Mouse (Mus musculus) large intestine, adult 2 months (tissue): ENCODE results near the gene Npw. TPM values are rescaled to one million over a fixed set of nuclear protein-coding genes. Genes with fewer than 3 reads are reported as not detected.
A peak's percentile ranks its signal among the peaks of the same experiment; 100 is the strongest.
"Not testable (repeated sequence)": the region's sequence is repeated elsewhere in the genome, so short reads cannot be mapped to it uniquely, and the experiment has no call there.

ENCODE experiments used
- DNase-seq: peaks from one replicate; pipeline ENCODE4 v3.0.0-alpha.2; 2012; ENCODE audit warnings: low read depth, low spot score
- WGBS: fragments of 180-500 bp; shearing (Covaris S2); methylation state at CpG from one replicate; pipeline ENCODE4 v1.1.7; 2018; 5-methylcytosine and 5-hydroxymethylcytosine counted together
- polyA plus RNA-seq: library from polyadenylated mRNA; depleted of rRNA; stranded (reverse); fragments of >200 nt; gene quantifications from 2 replicates; pipeline ENCODE4 v1.2.3, GENCODE M21; 2012

The Npw gene
- polyA plus RNA-seq, 1 experiment = not detected

DNA sequence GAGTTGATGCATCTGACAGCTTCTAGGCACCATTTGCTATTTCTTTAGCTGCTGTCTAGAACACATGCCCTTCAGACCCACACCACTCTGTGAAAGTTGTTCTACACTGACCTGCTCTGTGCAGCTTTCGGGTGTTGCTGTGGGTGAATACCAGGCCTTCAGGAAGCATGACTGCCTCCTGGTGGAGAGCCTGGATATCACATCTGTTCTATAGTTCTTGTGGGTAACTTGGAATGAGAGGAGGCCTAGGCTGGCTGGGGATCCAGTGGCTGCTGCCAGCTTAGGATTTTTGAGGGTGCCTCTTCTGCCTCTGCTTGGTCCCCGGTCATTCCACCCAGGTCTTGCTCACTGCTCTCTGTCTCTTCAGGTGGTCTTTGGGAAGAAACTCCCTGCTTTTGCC, 17.9 kb upstream of the Npw start:
- no peak for DNase-seq
- 58% methylated on average over 2 of the region's 2 CpGs for WGBS

DNA sequence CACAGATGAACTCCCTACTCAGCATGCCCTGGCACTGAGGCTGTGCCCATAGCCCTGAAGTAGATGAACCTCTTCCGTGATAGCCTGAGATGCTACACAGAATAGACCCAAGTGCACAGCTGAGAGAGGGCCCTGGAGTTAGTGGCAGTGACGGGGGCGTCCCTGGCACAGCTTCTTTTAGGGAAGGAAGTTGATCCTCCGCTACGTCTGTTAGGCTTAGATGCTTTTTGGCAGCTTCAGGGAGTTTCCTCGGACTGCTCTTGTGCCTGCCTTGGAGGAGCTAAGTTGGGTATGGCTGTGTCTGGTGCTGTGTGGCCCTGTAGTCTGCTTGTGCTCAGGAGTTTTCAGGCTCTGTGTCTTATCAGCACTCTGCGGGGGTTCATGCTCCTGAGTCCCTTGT, 16.0 kb upstream of the Npw start:
- WGBS = 79% methylated on average over 7 of the region's 7 CpGs
- no peak for DNase-seq

DNA sequence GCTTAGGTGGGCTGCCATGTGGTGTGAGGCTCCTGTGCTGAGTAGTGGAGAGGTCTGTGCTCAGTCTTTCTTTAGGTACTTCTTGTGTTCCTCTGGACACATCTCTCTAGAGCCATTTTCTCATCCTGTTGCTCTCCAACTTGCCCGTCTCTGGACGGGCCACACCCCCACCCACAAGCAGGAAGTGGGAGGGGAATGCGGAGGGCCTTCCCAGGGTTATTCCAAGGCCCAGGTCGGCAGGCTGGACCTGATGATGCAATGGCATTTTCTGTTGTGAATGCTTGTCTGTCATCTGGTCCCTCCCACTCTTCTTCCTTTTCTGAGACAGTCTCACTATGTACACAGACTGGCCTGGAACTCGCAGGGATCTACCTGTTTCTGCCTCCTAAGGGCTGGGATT, 13.9 kb upstream of the Npw start:
- DNase-seq = peak; percentile 84
- WGBS = 6% methylated on average over 5 of the region's 5 CpGs

DNA sequence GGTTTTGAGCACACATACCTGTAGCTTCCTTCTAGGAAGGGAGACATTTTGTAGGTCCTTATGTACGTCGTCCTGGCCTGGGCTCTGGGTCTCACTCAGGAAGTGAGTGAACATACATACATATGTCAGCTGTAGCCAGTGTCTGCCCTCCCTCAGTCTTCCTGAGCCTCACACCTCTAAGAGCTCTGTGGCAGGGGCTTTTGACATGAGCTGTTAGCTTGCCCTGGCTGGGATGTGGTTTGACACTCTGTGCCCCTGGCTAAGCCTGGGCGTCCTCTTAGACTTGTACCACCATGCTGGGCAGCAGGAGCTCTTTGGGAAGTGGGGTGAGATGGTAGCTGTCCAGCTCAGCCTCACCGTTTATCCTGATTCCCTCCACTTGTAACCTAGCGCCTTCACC, 13.1 kb upstream of the Npw start:
- no peak for DNase-seq
- WGBS = 50% methylated on average over 5 of the region's 5 CpGs

DNA sequence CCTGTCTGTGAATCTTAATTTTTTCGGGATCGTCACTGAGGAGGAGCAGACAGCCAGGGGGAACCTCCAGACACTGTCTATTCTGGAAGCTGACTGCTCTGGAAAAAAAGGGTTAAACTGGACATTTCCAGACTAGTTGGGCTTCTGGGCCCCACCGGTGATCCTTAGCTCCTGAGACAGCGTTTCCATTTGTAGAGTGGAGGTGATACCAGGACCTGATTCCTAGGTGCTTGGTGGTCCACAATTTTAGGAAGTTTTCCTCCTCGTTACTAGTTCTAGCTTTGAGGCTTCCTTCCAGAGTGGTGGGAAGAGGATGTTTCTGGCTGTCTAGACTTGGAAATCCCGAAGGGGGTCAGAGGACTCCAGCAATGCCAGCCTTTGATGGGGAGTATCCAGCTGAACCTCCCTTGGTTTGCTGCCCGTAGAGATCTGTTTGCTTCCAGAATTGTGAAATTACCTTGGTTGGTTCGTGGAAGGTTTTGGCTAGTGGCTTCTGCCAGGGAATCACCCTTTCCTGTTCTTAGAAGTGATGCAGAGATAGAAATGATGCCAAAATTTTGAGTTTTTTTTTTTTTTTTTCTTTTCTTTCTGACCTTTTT, 12.1 kb upstream of the Npw start:
- DNase-seq = no peak
- WGBS = 2% methylated on average over 8 of the region's 8 CpGs

DNA sequence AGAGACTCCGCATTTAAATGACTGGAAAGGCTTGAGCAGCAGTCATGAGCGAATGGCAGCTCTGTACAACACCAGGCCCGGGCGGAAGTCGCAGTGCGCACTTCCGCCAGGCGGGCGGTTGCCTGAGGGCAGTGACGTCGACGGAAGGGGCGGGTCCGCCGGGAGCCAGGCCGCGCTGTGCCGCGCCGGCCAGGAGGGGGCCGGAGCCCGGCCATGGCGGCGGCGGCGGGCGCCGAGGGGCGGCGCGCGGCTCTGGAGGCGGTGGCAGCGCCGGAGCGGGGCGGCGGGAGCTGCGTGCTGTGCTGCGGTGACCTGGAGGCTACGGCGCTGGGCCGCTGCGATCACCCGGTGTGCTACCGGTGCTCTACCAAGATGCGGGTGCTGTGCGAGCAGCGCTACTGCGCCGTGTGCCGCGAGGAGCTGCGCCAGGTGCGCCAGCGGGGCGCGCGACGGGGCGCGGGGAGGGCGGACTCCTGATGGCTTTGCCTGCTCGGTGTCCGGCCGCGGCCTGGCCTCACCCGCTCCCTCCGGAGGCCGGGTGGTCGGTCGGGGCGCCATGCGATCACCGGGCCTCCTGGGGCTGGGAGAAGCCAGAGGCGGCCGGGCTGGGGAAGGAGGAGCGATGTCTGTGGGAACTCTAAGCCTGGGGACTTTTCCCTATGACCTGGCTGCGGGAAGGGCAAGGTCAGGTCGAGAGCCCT, 11.4 kb upstream of the Npw start, which contains the start of gene Zfp598:
TSS of gene Zfp598 (plus strand) at position 143 of the 701 bp plus-strand sequence.
- DNase-seq = peak; percentile 70
- WGBS = 1% methylated on average over 80 of the region's 80 CpGs

DNA sequence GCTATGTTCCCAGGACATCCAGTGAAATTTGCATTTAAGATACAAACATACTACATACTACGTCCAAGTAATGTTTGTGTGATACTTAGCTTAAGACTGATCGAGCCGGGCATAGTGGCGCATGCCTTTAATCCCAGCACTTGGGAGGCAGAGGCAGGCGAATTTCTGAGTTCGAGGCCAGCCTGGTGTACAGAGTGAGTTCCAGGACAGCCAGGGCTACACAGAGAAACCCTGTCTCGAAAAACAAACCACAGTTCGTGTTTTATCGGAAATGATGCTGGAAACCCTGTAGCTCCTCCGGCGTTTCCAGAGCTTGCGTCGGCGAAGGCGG, 10.9 kb upstream of the Npw start:
- not testable (repeated sequence) for DNase-seq
- WGBS = 9% methylated on average over 15 of the region's 15 CpGs

DNA sequence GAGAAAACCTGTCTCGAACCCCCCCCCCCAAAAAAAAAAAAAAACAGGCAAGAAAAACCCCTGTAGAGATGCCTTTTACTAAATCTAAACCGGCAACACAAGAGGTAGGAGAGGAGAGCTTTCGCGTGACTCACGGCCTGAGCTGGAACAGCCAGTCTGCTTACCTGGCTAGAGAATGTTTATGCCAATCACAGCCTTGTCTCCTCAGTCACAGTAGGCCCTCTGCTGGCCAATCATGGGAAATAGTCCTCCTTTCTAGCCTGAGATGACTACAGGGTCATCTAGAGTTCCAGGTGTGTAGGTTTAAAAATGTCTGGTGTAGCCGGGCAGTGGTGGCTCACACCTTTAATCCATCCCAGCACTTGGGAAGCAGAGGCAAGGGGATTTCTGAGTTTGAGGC, 9.2 kb upstream of the Npw start:
- DNase-seq = peak; percentile 57

DNA sequence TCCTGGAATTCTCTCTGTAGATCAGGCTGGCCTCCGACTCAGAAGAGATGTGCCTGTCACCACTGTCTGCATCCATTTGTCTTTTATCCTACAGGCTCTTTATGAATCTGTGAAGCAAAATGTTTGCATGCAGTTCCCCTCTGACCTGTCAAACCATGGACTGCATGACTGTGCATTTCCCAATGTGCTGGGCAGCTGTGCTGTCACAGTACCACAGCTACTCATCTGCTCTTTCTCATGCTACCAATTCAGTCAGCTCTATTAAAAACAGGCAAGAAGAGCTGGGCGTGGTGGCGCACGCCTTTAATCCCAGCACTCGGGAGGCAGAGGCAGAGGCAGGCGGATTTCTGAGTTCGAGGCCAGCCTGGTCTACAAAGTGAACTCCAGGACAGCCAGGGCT, 8.8 kb upstream of the Npw start:
- DNase-seq = not testable (repeated sequence)
- WGBS = 45% methylated on average over 7 of the region's 7 CpGs

More for the DNA sequence above, 9.2 kb upstream of the Npw start:
- WGBS = 9% methylated on average over 6 of the region's 6 CpGs

DNA sequence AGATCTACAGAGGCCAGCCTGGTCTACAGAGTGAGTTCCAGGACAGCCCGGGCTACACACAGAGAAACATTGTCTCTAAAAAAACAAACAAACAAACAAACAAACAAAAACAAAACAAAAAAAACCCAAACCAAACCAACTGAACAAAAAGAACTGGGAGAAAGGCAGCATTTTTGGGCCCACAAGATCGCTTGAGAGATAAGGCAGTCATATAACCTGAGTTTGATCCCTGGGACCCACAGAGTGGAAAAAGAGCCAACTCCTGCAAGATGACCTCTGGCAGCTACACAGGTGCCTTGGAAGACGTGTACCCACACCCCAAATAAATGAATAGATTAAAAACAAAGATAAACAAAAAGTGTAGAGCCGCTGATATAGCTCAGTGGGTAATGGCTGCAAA, 3.3 kb downstream of the Npw start:
- 65% methylated on average over 4 of the region's 4 CpGs for WGBS
- no peak for DNase-seq

DNA sequence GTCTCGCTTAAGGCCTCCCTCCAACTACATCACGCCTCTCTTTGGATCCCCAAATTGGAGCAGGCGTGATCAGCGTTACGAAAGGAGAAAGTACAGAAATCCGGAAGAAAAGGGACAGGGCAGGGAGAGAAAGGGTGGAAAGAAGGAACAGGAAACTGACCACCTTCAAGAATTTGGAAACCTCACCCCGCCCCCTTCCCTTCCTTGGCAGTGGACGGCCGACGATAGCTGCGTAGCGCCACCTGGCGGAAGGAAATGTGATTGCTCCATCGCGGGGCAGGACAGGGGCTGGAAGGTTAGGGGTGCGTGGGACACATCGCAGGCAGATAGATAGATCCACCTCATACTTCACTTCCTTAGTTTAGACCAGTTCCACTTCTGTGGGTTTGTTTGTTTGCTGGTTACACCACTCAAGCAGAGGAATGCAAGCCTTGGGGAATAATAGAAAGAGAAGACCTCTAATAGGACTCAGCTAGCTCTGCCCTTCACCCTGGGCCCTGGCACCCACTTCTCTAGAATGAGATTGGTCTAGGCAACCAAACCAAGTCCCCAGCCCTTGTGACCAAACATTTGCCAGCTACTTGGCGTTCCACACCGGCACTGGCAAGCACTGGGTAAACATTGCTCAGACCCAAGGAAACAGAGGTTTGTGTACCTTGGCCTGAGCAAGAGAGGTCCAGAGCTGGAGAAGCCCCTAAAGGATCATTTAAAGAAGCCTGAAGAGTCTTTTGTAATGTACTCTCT, 4.1 kb downstream of the Npw start:
- no peak for DNase-seq
- 3% methylated on average over 19 of the region's 19 CpGs for WGBS

DNA sequence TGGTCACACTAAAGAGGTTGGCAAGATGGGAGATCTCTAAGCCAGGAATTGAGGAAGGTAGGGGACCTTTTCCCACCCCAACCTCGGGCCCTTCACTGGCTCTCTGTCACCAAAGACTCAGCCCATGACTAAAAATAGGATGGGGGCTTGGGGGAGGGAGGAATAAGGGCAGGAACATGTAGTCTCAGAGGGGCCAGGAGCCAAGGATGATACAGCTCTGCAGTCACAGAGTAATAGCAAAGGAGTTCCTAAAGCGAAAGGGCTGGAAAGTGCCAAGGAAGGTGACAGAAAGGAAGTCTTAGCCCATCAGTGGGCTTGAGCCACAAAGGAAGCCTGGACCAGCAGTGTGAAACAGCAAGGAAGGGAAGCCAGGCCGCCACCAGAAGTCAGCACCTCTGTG, 6.4 kb downstream of the Npw start:
- 71% methylated on average over 3 of the region's 3 CpGs for WGBS
- DNase-seq = no peak

DNA sequence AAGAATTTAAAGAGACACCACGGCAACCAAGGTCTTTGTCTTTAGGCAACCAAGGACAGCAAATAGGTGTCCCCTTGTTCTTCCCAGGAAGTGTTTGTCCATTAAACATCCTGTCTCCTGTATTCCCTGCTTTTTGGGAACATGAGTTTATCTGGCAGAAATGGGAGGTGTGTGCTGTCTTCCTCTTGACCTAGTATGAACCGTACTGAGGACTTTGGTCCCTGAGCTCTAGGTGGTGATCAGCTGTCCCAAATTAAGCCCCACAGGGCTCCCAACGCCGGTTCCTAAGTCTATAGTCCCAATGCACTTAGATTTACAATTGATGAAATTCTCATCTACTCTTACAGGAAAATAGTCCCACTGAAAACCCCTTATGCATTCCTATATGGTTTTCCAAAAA, 7.5 kb downstream of the Npw start:
- DNase-seq = no peak
- 56% methylated on average over 4 of the region's 4 CpGs for WGBS

DNA sequence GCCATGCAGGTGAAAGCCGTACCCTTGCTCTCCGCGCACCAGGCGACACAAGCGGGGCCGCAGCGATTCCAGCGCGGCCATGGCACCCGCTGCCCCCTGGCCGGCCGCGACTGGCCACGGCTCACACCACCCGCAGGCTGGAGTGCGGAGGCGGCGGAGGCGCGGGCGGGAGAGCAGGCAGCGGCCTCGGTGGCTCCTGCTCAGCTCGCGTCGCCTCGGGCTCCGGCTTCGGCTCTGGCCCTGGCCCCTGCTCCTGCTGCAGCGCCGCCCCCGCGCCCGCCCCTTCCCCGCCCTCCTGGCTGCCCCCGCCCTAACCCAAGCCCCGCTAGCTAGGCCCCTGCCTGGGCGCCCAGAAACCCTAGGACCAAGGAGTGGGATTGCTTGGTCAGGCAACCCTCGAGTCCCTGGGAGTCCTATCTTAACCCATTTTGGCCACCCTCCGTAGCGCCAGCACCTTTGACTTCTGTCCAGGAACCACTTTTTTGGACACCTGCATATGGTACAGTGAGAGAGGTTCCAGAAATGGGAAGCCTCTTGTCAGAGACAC, 8.1 kb downstream of the Npw start, which contains the start of gene Slc9a3r2:
TSS of gene Slc9a3r2 (minus strand) at position 258 of the 547 bp plus-strand sequence.
- 1% methylated on average over 37 of the region's 41 CpGs for WGBS
- DNase-seq = no peak

DNA sequence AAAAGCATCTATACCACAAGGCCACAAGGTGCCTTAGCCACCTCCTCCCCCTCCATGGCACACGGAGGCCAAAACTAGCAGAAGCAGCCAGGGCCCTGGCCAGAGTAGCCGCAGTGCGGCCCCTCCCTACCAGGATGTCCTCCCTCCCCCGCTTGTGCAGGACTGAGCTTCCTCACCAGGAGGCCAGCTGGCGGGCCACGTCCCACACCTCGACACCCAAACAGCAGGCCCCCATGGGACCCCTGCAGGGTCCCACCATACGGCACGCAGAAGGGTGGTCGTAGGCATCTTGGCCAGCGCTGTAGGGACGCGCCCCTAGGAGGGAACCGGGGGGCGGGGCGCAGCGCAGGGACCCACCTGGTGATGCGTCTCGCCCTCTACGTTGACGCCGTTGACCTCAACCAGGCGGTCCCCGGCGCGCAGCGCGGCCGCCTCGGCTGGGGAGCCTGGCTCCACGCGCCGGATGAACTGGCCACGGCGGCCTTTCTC, 8.6 kb downstream of the Npw start:
- DNase-seq = no peak
- 1% methylated on average over 35 of the region's 35 CpGs for WGBS

DNA sequence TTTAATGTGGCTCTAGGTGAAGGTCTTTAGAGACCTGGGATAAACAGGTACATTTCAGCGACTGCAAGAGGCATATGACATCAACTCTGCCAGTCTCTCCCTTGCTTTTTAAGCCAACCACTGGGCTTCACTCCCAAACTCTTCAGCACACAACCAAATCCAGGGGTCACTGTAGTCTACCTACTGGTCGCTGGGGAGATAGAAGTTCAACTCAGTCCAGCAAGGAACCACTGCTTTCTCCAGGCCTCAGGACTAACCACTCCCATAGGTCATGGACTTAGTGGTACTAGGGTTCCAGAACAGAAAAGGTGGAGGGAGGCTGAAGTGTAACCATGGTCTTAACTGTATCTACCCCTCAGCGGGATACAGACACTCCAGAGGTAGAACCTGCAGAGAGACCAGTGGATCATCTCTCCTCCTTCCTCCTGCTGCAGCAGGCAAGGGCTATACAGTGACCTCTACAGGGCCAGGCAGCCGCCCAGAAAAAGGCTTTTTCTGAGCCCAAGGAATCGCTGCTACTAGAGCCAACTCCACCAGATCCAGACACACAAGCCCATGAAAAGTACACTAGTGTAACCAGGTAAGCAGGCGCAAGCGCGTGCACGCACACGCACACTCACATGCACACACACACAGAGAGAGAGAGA, 9.4 kb downstream of the Npw start:
- 75% methylated on average over 10 of the region's 10 CpGs for WGBS
- DNase-seq = no peak

DNA sequence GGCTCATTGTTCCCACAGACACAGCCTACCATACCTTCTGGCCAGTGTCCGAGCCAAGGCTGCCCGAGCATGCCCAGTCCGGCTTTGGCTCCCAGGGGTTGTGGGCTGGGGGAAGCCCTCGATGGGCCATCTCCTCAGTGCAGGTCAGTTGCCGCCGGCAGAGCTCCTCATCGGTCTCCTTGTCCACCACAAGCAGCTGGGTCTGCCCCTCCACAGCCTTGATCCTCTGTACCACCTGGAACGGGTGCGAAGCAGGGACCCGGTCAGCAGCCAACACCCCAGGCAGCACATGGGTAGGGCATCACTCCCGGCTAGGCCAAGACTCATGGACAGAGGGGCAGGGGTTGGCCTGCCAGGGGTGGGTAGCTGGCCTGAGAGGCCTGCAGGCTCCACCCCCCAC, 10.8 kb downstream of the Npw start:
- WGBS = 86% methylated on average over 11 of the region's 11 CpGs
- no peak for DNase-seq

DNA sequence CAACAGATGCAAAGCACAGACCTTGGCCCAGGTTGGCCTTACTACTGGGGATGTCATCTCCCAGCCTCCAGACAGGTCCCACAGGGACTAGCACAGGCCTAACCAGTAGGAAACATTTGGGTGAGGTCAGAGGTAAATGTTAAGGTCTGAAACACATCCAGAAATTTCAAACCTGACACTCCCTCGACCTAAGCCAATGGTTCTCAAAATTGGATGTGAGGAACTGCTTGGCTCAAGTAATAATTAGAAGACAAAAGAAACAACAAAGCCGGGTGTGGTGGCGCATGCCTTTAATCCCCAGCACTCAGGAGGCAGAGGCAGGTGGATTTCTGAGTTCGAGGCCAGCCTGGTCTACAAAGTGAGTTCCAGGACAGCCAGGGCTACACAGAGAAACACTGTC, 11.9 kb downstream of the Npw start:
- DNase-seq = no peak
- 75% methylated on average over 4 of the region's 4 CpGs for WGBS

DNA sequence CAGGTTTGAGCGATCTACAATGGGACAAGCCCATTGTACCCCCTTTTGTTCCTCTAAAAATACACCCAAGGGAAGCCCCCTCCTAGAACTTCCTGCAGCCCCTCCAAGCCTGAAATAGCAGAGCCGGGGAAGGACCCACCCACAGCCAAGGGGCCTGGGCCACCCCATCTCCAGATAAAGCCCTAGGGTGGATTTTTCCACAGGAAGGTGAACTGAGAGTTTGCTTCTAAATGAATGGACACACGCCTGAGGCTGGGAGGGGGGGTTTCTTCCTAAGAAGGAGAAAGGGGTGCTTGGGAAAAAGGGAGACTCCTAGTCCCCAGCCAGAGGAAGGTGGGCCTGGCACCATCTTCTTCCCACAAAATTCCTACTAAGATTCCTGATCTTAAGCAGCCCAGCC, 12.3 kb downstream of the Npw start:
- WGBS = 88% methylated on average over 3 of the region's 3 CpGs
- no peak for DNase-seq
